Mouse (Mus musculus) olfactory bulb, adult 2 months (tissue): ENCODE results near the gene Cep170b. TPM values are rescaled to one million over a fixed set of nuclear protein-coding genes. Genes with fewer than 3 reads are reported as not detected.

Experiments used
- H3K27ac ChIP-seq: fragments of 200-500 bp; 2 replicates; pipeline ENCODE4 v1.5.1; 2012; ENCODE audit warnings: low read depth, low read length; ENCODE audit not compliant: insufficient read depth
- H3K4me1 ChIP-seq: fragments of 200-500 bp; 2 replicates; pipeline ENCODE4 v1.6.1; 2012; ENCODE audit warnings: low read length; ENCODE audit not compliant: control insufficient read depth, insufficient read depth
- H3K4me3 ChIP-seq: fragments of 200-500 bp; 2 replicates; pipeline ENCODE4 v1.5.1; 2012; ENCODE audit warnings: mild to moderate bottlenecking, low read depth, low read length, moderate library complexity; ENCODE audit not compliant: insufficient read depth
- CTCF ChIP-seq: fragments of 200-500 bp; IDR thresholded peaks from 2 replicates; pipeline ENCODE4 v1.5.1; 2012; ENCODE audit warnings: low read depth, mild to moderate bottlenecking, low read length, moderate library complexity; ENCODE audit not compliant: insufficient read depth
- POLR2A ChIP-seq: fragments of 200-500 bp; IDR thresholded peaks from 2 replicates; pipeline ENCODE4 v1.6.1; 2012; ENCODE audit warnings: mild to moderate bottlenecking, low read depth, low read length, moderate library complexity; ENCODE audit not compliant: insufficient read depth
- WGBS: fragments of 180-500 bp; shearing (Covaris S2); methylation state at CpG from one replicate; pipeline ENCODE4 v1.1.7; 2018; 5-methylcytosine and 5-hydroxymethylcytosine counted together
- polyA plus RNA-seq: library from polyadenylated mRNA; stranded (reverse); fragments of >200 nt; gene quantifications from 2 replicates; pipeline ENCODE4 v1.2.4, GENCODE M21; 2012; ENCODE audit warnings: low replicate concordance; ENCODE audit not compliant: missing spikeins, insufficient read depth, insufficient read length

Cep170b gene
- polyA plus RNA-seq, 1 experiment = not detected

DNA sequence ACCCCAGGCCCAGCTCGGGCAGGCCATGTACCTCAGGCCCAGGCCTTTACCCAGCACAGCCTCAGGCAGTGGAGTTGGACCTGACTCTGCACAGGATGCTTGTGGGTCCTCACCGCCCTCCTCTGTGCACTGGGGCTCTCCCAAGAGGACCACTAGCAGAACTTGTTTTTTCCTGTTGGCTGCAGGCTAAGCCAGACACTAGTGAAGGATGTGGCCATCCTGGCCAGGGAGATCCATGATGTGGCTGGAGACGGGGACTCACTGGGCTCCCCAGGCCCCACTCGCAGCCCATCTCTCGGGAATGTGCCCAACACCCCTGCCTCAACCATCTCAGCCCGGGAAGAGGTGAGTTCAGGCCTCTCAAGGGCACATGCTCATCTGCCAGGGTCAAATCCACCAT is 22.5 kb downstream of the Cep170b start:
- Histone ChIP-seq H3K4me3 (no peak overlapping the region), H3K27ac (peak overlapping the region; percentile 32), H3K4me1 (peaks cover 24% of the 10 kb centered on the region)
- 65% methylated on average over 6 of the region's 6 CpGs for WGBS
- no peak for TF ChIP-seq POLR2A
- no peak for TF ChIP-seq CTCF

DNA sequence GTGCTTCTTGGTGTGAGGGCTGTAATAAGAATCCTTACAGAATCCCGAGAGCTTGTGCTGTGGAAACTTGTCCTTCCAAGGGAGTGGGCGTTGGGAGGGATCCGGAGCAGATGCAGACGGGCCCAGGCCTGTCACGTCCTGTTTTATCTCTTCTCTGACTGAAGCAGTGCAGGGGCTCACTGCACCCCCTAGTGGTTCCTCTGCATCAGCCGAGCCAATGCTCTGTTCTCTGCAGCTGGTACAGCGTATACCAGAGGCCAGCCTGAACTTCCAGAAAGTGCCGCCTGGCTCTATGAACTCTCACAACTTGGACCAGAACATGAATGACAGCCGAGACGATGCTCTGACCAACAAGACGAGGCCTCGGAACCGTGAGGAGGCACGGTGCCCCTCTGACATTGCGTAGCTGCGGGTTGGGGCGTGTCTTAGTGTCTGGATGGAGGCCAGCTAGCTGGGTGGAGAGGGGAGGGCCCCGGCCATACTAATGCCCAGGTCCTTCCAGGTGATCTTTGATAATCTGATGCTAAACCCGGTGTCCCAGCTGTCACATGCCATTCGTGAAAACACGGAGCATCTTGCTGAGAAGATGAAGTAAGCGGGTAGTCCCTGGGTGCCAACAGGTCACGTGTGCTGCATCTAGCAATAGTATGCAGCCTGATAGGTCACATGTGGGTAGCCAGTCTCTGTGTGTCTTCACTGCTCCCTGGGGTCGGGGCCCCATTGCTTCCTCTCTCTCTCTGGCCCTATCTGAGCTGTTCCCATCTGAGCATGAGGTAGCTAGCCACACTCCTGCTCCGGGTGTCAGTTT is 23.1 kb downstream of the Cep170b start:
- Histone ChIP-seq H3K27ac (peak overlapping the region; percentile 32; the same call in 1 of the 2 replicates), H3K4me3 (no peak overlapping the region), H3K4me1 (peaks cover 24% of the 10 kb centered on the region)
- TF ChIP-seq CTCF (peak; percentile 77), POLR2A (no peak)
- 48% methylated on average over 25 of the region's 25 CpGs for WGBS

DNA sequence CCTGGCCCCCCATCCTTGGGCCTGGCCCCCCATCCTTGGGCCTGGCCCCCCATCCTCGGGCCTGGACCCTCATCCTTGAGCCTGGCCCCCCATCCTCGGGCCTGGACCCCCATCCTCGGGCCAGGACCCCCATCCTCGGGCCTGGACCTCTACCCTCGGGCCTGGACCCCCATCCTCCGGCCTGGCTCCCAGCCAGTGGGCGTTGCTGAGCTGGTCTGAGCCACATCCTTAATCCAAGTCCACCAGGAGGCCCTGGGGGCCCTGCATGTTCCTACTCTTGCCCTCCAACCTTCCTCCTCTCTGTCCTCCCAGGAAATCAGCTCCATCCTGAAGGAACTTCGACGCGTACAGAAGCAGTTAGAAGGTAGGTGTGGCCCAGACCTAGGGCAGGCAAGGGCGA is 24.0 kb downstream of the Cep170b start:
- H3K4me1 ChIP-seq = peaks cover 24% of the 10 kb centered on the region
- no peak for TF ChIP-seq POLR2A
- no peak for TF ChIP-seq CTCF
- WGBS = 80% methylated on average over 11 of the region's 11 CpGs
- no peak overlapping the region for H3K27ac ChIP-seq
- H3K4me3 ChIP-seq = no peak overlapping the region

DNA sequence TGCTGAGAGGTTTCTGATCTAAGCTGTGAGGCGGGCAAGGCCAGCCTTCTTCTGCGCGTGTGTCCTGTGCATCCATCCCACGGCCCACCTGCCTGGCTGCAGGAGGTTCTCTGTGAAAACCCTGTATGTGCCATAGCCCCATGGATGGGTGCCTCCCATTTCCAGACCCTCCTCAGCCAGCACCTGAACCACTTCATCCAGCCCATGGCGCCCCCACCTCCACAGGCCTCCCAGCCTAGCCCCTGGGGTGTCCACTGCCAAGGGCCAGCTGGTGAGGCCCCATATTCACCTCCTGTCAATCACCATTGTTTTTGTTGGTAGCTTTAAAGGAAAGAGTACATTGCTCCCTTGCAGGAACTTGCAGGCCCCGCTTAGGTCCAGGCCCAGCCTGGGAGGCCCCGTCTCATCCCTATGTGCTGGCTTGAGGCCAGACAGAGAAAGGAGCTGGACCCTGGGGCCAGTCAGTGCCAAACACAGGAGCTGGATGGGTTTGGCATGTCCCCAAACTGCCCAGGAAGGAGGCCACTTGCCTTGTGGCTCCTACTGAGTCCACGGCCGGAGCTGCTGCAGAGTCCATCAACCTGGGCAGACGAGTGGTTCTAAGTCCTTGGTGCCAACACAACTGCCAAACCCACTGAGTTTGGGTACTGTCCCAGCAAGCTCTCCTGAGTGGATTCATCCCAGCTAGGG is 24.8 kb downstream of the Cep170b start:
- Histone ChIP-seq H3K4me1 (peaks cover 24% of the 10 kb centered on the region), H3K4me3 (no peak overlapping the region), H3K27ac (no peak overlapping the region)
- WGBS = 82% methylated on average over 10 of the region's 10 CpGs
- TF ChIP-seq CTCF = no peak

DNA sequence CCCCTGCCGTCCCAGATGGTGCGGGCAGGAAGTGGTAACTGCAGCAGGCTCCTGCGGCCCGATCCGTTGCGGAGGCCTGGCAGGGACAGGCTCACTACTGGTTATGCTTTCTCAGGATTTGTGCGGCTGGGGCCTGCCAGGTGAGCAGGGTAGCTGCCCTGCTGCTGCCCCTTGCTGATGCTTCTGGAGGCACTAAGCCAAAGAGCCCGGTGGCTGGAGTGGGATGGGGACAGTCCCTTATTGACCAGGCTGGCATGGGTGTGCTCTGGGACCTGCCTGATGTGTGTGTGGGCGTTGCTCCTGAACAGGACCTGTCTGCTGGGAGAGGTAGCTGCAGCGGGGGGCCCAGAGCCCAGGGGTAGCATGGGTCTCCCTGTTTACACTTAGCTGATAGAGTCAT is 25.5 kb downstream of the Cep170b start:
- no peak overlapping the region for H3K4me3 ChIP-seq
- 90% methylated on average over 10 of the region's 10 CpGs for WGBS
- H3K4me1 ChIP-seq = peaks cover 24% of the 10 kb centered on the region
- TF ChIP-seq POLR2A (no peak), CTCF (no peak)
- no peak overlapping the region for H3K27ac ChIP-seq

DNA sequence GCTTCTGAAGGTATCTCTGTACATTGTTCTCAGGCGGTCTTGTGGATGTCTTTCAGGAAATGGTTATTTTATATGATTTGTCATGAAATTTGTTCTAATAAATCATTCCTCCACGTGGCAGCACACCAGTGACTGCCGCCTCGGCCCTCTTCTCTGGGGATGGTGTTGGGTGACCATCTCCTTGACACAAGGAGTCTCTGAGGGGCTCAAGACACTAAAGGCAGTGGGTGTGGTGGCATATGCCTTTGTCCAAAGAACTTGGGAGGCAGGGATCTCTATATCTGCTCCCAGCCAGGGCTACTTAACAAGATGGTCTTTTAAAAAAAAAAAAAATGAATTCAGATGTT is 26.2 kb downstream of the Cep170b start:
- no peak overlapping the region for H3K4me3 ChIP-seq
- WGBS = 84% methylated on average over 4 of the region's 4 CpGs
- TF ChIP-seq CTCF = no peak
- TF ChIP-seq POLR2A = no peak
- peaks cover 29% of the 10 kb centered on the region for H3K4me1 ChIP-seq
- no peak overlapping the region for H3K27ac ChIP-seq

DNA sequence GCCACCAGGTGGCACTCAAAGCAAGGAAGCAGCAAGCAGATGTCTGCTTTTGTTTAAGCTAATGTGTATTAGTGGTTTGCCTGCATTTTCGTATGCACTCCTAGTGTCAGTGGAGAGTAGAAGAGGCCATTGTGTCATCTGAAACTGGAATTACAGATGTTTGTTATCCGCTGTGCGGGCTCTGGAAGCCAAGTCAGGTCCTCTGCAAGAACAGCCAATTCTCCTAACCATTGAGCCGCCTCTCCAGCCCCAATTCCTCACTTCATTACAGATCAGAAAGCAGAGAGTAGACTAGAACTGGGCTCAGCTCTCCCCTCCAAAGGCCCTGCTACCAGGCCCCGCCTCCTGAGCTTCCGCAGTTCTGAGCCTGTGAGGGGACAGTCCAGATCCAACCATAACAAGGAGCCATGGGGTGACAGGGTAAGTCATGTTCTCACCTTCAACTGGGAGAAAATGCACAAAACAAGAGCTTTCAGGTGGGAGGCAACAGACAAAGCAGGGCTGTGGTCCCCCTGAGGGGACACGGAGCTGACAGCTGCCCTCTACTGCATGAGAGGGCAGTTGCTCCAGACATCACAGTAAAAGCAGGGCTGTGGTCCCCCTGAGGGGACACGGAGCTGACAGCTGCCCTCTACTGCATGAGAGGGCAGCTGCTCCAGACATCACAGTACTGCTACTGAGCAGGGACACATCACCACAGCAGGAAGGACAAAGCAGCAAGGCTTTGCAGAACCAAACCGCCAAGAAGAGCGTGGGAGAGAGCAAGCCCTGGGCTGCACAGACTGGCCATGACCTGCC is 26.8 kb downstream of the Cep170b start:
- TF ChIP-seq CTCF (no peak), POLR2A (no peak)
- 18% methylated on average over 10 of the region's 10 CpGs for WGBS
- Histone ChIP-seq H3K4me1 (peaks cover 29% of the 10 kb centered on the region), H3K4me3 (no peak overlapping the region), H3K27ac (no peak overlapping the region)

DNA sequence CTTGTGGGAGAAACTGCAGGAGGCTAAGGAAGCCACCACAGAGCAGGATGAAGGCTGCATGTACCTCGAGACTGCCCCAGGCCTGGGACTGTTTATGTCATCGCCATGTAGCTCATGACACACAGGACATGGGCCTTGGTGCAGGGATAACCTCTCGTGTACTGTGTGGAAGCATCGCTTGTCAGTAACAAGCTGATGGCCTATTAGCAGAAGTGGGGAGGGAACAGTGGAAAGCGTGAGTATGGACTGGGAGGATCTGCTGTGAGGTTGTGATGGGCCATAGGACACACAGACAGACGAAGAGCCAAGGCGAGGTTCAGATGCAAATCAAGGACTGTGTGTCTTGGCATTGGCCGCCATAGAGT is 27.3 kb downstream of the Cep170b start:
- Histone ChIP-seq H3K4me1 (peaks cover 26% of the 10 kb centered on the region), H3K27ac (no peak overlapping the region), H3K4me3 (no peak overlapping the region)
- TF ChIP-seq POLR2A (no peak), CTCF (no peak)
- 77% methylated on average over 8 of the region's 8 CpGs for WGBS

DNA sequence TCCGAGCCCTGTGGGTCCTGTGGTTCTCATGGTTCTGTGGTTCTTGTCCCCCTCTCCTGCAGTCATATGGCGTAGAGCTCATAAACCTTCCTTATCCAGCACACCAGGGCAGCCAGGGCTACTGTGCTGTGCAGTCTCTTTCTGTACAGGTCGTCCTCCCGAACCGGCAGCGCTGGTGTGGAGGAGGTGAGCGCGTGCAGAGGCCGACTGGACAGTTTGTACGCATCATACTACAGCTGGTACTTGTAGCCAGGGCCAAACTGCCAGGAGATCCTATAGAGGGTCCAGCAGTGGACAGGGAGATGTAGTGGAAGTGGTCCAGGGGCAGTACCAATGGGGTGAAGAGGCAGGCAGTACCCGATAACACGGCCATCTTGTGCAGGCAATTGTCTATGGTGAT is 30.7 kb downstream of the Cep170b start:
- WGBS = 81% methylated on average over 12 of the region's 12 CpGs
- Histone ChIP-seq H3K4me3 (no peak overlapping the region), H3K4me1 (peaks cover 13% of the 10 kb centered on the region), H3K27ac (no peak overlapping the region)
- TF ChIP-seq CTCF = no peak
- no peak for TF ChIP-seq POLR2A
